Mouse (Mus musculus): ENCODE measurements around the gene Alk. TPM values are rescaled to one million over a fixed set of nuclear protein-coding genes. Genes with fewer than 3 reads are reported as not detected.

The Alk gene
- polyA plus RNA-seq, 1 experiment from 2014 or later, result 0.06 TPM

DNA sequence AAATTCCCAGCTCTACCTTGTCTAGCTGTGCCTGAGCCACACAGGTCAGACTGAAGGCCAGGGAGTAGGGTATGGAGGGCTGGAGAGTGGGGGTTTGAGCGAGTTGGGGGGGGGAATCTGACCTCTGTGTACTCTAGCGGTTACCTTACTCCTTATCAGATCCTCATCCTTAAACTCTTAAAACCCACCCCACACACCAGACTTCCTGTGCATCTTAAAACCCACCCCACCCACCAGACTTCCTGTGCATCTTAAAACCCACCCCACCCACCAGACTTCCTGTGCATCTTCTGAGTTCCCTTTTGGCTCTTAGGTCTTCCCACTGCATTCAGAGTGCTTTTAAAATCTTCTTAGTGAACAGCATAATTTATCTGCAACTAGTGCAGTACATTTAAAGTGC is 422.0 kb downstream of the Alk start:
- Histone ChIP-seq H3K4me3 (replicated peaks) (no peak overlapping the region), H3K4me2 (no peak overlapping the region)
- 17% methylated on average over 2 of the region's 2 CpGs for WGBS (ENCODE audit: insufficient replicate concordance)

DNA sequence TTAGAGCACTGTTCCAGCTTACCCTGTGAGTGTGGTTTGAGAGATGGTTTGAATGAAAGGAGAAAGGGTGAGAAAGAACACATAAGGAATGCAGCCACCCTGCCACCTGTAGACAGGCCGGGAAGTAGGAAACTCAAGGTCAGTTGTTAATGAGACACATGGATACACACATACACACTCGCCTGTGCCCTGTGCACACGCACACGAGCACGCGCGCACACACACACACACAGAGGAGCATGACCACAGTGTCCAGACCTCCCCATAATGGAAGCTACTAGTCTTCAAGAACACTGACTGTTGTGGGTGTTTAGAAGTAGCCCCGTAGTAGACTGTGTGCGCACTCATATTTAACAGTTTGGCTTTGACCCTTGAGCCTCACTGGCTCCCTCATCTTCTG is 424.2 kb downstream of the Alk start:
- H3K4me1 ChIP-seq (replicated peaks), result no peaks in the 10 kb centered on the region
- no peaks in the 10 kb centered on the region for H3K36me3 ChIP-seq
- 83% methylated on average over 9 of the region's 9 CpGs for WGBS (ENCODE audit: insufficient replicate concordance)
- DNase-seq (no peak), ATAC-seq (ENCODE audit: low read depth) (no peak)
- no peaks in the 10 kb centered on the region for H3K9me3 ChIP-seq (replicated peaks)
- H3K4me3 ChIP-seq (replicated peaks), result no peak overlapping the region
- no peaks in the 10 kb centered on the region for H3K27me3 ChIP-seq
- no peak overlapping the region for H3K27ac ChIP-seq
- no peak overlapping the region for H3K9ac ChIP-seq
- no peak overlapping the region for H3K4me2 ChIP-seq

More for the DNA sequence above, 422.0 kb downstream of the Alk start:
- Histone ChIP-seq H3K9ac (no peak overlapping the region), H3K4me1 (replicated peaks) (no peaks in the 10 kb centered on the region), H3K27ac (no peak overlapping the region), H3K9me3 (replicated peaks) (no peaks in the 10 kb centered on the region), H3K36me3 (no peaks in the 10 kb centered on the region), H3K27me3 (no peaks in the 10 kb centered on the region)
- ATAC-seq (ENCODE audit: low read depth) (no peak), DNase-seq (no peak)

DNA sequence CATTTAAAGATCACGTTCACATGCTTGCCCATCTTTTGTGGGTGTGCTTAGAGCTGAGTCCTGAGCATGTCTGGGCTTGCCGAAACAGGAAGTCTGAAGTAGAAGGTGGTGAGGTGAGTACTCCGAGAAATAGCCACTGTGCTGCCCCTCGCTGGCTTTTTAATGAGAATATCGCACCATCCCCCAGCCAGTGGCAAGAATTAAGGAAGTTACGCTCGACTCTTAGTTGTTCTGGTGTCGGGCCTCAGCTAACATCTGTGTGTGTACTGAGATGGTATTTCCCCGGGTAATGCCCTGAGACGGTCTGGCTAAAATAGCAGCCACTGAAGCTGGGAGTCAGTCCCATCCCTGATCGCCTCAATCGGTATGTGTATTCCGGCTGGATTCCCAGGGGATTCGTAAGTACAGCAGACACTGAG is 424.7 kb downstream of the Alk start:
- ATAC-seq (ENCODE audit: low read depth) (no peak), DNase-seq (no peak)
- no peaks in the 10 kb centered on the region for H3K36me3 ChIP-seq
- no peak overlapping the region for H3K9ac ChIP-seq
- H3K27ac ChIP-seq, result no peak overlapping the region
- H3K9me3 ChIP-seq (replicated peaks), result no peaks in the 10 kb centered on the region
- no peak overlapping the region for H3K4me2 ChIP-seq
- no peaks in the 10 kb centered on the region for H3K27me3 ChIP-seq
- H3K4me1 ChIP-seq (replicated peaks), result no peaks in the 10 kb centered on the region
- no peak overlapping the region for H3K4me3 ChIP-seq (replicated peaks)
- WGBS (ENCODE audit: insufficient replicate concordance), result 44% methylated on average over 14 of the region's 14 CpGs

DNA sequence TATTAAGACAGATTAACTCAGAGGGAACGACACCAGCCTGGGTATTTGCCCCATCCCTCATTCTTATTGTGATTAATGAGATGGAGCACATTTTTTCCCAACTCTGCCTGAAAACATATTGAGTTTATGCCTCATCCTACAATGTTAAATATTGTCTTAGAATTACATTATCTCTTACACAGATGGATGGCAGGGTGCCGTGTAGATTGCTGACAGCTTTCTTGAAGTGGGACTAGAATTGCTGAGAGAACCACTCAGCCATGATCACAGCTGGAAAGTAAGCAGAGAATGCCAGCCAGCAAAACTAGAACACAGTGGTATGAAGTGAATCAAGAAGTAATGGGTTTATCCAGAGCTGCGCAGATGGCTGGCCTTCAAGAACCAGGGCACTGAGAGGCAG is 430.6 kb downstream of the Alk start:
- Histone ChIP-seq H3K9ac (no peak overlapping the region), H3K4me3 (replicated peaks) (no peak overlapping the region), H3K9me3 (replicated peaks) (no peaks in the 10 kb centered on the region), H3K27ac (no peak overlapping the region), H3K36me3 (no peaks in the 10 kb centered on the region), H3K4me1 (replicated peaks) (no peaks in the 10 kb centered on the region), H3K27me3 (no peaks in the 10 kb centered on the region), H3K4me2 (no peak overlapping the region)
- WGBS (ENCODE audit: insufficient replicate concordance), result 77% methylated on average over 3 of the region's 3 CpGs
- DNase-seq (no peak), ATAC-seq (ENCODE audit: low read depth) (no peak)

DNA sequence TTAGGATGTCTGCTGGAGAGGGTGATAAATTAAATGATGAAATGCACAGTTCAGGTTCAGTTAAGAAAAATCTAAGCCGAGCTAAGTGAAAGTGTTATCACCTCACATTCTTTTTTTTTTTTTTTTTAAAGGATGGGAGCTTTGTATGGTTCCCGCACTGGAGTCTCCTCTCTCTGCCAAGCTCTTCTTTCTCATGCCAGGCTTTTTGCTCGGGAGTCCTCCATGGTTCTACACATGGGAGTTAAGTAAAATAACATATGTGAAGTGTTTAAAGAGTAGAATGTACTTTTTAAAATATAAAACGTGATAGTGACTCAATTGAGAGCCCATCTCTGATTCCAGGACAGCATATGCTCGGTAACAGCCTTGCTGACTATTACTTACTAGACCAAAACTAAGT is 436.3 kb downstream of the Alk start:
- Histone ChIP-seq H3K27me3 (no peaks in the 10 kb centered on the region), H3K9ac (no peak overlapping the region), H3K9me3 (replicated peaks) (no peaks in the 10 kb centered on the region), H3K4me3 (replicated peaks) (no peak overlapping the region), H3K36me3 (no peaks in the 10 kb centered on the region), H3K4me2 (no peak overlapping the region), H3K27ac (no peak overlapping the region), H3K4me1 (replicated peaks) (no peaks in the 10 kb centered on the region)
- ATAC-seq (ENCODE audit: low read depth) (no peak), DNase-seq (no peak)
- WGBS (ENCODE audit: insufficient replicate concordance), result 64% methylated on average over 5 of the region's 5 CpGs

DNA sequence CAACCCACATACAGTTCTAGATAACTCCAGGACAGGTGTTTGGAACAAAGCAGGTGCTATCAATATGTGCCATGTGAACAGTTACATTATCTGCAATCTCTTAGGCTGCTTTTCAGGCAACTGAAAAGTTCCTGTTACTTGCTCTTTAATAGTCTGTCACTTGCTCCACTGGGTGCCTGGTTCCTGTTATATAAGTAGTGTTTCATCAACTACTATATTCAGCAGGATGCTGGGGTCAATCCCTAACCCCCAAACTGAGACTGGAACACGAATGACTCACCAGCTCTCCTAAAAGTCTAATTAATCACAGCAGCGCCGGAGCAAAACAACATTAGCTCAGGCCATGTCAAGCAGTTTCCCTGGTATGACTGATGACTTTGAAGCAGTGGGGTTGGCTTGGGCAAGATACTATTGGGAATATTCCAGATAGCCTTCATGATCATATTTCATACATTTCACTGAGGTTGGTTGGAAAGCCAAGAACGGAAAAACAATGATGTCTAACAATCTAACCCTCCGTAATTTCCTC is 445.5 kb downstream of the Alk start:
- no peak for DNase-seq
- 44% methylated on average over 5 of the region's 5 CpGs for WGBS (ENCODE audit: insufficient replicate concordance)
- Histone ChIP-seq H3K36me3 (no peaks in the 10 kb centered on the region), H3K4me1 (replicated peaks) (no peaks in the 10 kb centered on the region), H3K4me2 (no peak overlapping the region), H3K27ac (no peak overlapping the region), H3K9ac (no peak overlapping the region), H3K4me3 (replicated peaks) (no peak overlapping the region), H3K27me3 (no peaks in the 10 kb centered on the region), H3K9me3 (replicated peaks) (peaks cover 3% of the 10 kb centered on the region; the same call in 1 of the 2 replicates)
- no peak for ATAC-seq (ENCODE audit: low read depth)

DNA sequence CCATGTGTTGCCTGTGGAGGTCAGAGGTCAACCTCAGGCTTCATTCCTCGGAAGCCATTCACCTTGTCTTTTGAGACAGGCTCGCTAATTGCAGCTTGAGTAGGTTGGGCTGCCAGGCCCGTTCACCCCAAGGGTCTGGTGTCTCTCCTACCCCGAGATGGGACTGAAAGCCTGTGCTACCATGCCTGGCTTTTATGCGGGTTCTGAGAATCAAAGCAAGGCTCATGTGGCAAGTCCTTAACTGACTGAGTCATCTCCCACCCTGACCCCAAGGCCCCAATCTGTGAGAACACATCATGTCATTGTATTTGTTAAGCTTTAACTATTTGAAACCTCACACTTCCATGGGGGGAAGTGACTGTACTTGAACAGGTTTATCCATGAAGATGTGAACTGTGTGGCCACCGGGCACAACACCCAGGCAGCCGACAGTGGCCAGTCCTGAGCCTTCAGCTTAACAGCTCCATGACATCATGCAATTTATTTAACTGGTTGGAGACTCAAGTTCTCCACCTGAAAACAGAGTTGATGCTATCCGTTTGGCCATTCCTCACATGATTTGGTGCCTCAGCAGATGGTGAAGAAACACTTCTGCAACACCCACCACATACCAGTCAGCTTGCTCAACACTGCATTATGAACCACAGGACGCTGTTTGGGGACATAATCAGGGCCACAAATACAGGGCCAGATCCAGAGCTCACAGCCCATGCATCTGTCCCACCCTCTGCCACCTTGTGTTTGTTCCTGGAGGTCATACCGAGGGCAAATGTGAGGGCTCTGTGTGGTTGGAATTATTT is 446.4 kb downstream of the Alk start:
- Histone ChIP-seq H3K36me3 (no peaks in the 10 kb centered on the region), H3K27me3 (no peaks in the 10 kb centered on the region), H3K9me3 (replicated peaks) (peaks cover 4% of the 10 kb centered on the region; the same call in 1 of the 2 replicates), H3K4me3 (replicated peaks) (no peak overlapping the region), H3K4me2 (no peak overlapping the region), H3K4me1 (replicated peaks) (no peaks in the 10 kb centered on the region), H3K9ac (no peak overlapping the region), H3K27ac (no peak overlapping the region)
- DNase-seq (no peak), ATAC-seq (ENCODE audit: low read depth) (no peak)
- WGBS (ENCODE audit: insufficient replicate concordance), result 57% methylated on average over 10 of the region's 10 CpGs

DNA sequence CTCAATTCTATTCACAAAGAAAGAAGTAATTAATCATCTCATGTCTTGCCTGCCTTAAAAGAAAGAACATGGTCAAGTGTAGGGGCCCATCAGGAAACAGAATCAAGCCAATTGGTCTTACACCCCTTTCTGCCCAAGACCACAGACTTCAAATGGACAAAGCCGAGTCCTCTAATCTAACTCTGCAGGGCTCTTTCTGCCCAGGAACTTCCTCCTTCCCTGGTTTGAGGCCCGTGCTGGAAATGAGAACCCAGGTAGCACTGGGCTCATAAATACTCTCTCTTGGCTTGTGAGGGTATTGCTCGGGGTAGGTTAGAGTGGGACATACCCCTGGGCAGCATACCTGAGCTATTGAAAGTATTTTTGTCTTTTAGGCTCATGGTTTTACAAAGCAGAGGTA is 451.4 kb downstream of the Alk start:
- Histone ChIP-seq H3K4me2 (no peak overlapping the region), H3K4me3 (replicated peaks) (no peak overlapping the region), H3K9me3 (replicated peaks) (peaks cover 4% of the 10 kb centered on the region; the same call in 1 of the 2 replicates), H3K27me3 (no peaks in the 10 kb centered on the region), H3K9ac (no peak overlapping the region), H3K36me3 (no peaks in the 10 kb centered on the region), H3K4me1 (replicated peaks) (no peaks in the 10 kb centered on the region), H3K27ac (no peak overlapping the region)
- DNase-seq, result no peak
- no peak for ATAC-seq (ENCODE audit: low read depth)
- WGBS (ENCODE audit: insufficient replicate concordance), result 32% methylated on average over 3 of the region's 3 CpGs

DNA sequence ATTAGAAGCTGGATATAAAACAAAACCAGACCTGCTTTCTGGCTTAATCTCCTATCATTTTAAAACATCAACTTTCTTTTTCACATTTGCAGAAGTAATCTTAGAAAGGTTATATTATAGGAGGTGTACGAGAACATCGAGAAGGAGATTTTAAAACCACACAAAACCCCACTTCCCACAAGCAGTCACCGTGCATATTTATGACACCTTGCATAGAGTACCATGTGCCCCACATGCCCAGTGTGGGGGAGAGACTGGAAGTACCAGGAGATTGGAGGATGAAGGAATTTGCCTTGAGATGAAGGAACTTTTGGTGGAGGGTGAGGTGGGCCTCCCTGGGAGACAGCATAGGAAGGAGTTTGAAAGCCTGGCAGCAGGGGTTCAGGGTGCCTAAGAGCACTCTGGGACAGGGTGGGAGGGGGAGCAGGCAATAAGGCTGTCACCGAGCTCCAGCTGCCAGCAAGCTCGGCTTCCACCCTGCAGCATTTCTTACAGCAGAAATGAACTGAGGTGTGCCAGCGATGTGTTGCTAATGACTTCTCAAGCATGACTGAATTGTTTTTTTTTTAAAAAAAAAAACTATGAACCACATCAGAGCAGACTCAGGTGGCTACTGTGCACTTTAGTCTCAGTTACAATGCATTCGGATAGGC is 459.4 kb downstream of the Alk start:
- 58% methylated on average over 7 of the region's 7 CpGs for WGBS (ENCODE audit: insufficient replicate concordance)
- Histone ChIP-seq H3K36me3 (no peaks in the 10 kb centered on the region), H3K9ac (no peak overlapping the region), H3K4me2 (no peak overlapping the region), H3K27ac (no peak overlapping the region), H3K27me3 (no peaks in the 10 kb centered on the region), H3K9me3 (replicated peaks) (no peaks in the 10 kb centered on the region; the same call in 1 of the 2 replicates), H3K4me1 (replicated peaks) (no peaks in the 10 kb centered on the region), H3K4me3 (replicated peaks) (no peak overlapping the region)
- DNase-seq (no peak), ATAC-seq (ENCODE audit: low read depth) (no peak)

DNA sequence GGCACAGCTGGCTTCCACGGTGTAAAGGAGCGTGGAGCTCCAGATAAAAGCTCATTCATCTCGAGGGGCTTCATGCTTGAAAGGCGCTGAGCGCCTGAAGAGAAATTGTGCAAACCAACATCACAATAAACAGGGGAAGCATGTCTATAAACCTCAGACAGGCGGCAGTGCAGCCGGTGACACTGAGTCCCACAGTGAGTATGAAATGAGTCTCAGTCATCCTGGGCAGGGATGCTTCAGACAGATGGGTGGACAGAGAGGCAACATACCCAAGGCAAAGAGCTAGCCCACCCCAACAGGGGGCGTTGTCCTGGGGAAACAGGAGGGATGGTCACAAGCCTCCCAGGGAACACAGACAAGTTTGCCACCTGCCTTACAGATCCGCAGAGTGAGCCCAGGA is 460.0 kb downstream of the Alk start:
- WGBS (ENCODE audit: insufficient replicate concordance), result 66% methylated on average over 9 of the region's 9 CpGs
- no peak for ATAC-seq (ENCODE audit: low read depth)

DNA sequence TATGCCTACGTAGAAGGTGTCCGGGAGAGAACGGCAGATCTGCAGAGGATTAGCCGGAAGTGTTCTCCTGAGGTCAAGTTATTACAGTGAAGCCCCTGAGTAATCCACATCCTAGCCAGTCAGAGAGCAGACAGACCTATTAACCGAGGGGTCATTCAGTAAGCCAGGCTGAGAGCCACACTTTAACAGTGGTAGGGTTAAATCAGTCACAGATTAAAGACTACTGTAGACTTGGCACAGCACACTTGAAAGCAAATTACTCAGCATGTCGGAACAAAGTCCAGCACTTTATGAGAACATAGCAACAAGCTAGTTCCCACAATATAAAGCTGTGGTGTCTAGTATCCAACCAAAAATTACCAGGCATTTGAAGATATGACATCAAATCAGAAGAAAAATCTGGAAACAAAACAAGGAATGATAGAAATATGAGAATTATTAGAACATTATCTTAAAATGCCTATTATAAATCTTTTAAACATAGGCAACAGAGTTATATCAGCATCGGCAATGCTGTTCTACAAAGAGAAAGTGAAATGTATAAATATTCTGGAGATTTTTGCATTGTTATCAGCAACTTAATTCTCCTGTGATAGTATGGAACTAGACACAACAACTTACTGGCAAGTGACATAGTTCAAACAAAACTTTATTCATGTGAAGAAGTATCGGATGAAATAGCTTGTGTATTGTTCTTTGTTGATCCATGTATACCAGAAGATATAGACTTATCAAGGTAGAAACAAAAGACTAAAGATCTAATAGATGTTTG is 472.1 kb downstream of the Alk start:
- H3K27ac ChIP-seq, result no peak overlapping the region
- no peaks in the 10 kb centered on the region for H3K27me3 ChIP-seq
- no peak overlapping the region for H3K4me3 ChIP-seq (replicated peaks)
- no peaks in the 10 kb centered on the region for H3K4me1 ChIP-seq (replicated peaks)
- H3K9me3 ChIP-seq (replicated peaks), result no peaks in the 10 kb centered on the region
- no peak overlapping the region for H3K4me2 ChIP-seq
- no peaks in the 10 kb centered on the region for H3K36me3 ChIP-seq
- WGBS (ENCODE audit: insufficient replicate concordance), result 72% methylated on average over 8 of the region's 8 CpGs
- no peak overlapping the region for H3K9ac ChIP-seq
- DNase-seq, result no peak
- ATAC-seq (ENCODE audit: low read depth), result no peak

More for the DNA sequence above, 460.0 kb downstream of the Alk start:
- Histone ChIP-seq H3K4me2 (no peak overlapping the region), H3K9me3 (replicated peaks) (no peaks in the 10 kb centered on the region; the same call in 1 of the 2 replicates), H3K4me3 (replicated peaks) (no peak overlapping the region), H3K9ac (no peak overlapping the region), H3K4me1 (replicated peaks) (no peaks in the 10 kb centered on the region), H3K27ac (no peak overlapping the region), H3K27me3 (no peaks in the 10 kb centered on the region), H3K36me3 (no peaks in the 10 kb centered on the region)
- no peak for DNase-seq

All from liver, embryonic 13.5 days (tissue).